Mouse (Mus musculus): Measurements from ENCODE around the gene Polr3g. TPM values are rescaled to one million over a fixed set of nuclear protein-coding genes. Genes with fewer than 3 reads are reported as not detected.

Polr3g gene
- polyA plus RNA-seq, 1 experiment = 1.2 TPM

DNA sequence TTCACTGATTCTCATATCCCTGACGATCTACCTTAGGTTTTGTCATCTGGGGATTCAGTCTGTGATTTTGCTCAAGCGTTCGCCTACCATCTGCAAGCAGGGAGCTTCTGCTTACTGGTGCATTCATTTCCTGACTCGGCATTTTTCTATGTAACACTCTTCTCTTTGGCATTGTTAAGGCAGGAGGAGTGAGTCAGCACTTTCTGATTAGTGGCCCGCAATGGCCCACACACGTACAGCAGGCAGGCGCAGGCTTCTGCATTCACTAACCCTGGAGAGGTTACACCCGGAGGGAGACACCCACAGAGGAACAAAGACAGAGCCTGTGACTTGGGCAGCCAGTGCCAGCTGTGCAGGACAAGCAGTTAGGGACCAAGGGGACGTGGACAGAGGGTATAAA lies 19.2 kb downstream of the Polr3g start:
- DNase-seq (ENCODE audit: low read depth in 1 of 2, low spot score in 2 of 2) = no peak
- Histone ChIP-seq H3K36me3 (ENCODE audit: control insufficient read depth, insufficient read depth, low read length) (peaks cover 5% of the 10 kb centered on the region), H3K4me1 (ENCODE audit: control insufficient read depth, insufficient read depth, insufficient read length) (no peaks in the 10 kb centered on the region), H3K27me3 (ENCODE audit: control insufficient read depth, insufficient read depth, low read length) (no peaks in the 10 kb centered on the region), H3K27ac (ENCODE audit: insufficient read depth, low read length) (no peak overlapping the region), H3K4me3 (ENCODE audit: extremely low read depth, insufficient read depth, insufficient read length) (no peak overlapping the region)
- 56% methylated on average over 9 of the region's 9 CpGs for WGBS
- no peak for TF ChIP-seq POLR2A (IDR thresholded peaks at IDR 0.05; ENCODE audit: low read depth, low read length)
- TF ChIP-seq CTCF (IDR thresholded peaks at IDR 0.05; ENCODE audit: extremely low read depth, insufficient read depth, insufficient read length, insufficient replicate concordance) = no peak

DNA sequence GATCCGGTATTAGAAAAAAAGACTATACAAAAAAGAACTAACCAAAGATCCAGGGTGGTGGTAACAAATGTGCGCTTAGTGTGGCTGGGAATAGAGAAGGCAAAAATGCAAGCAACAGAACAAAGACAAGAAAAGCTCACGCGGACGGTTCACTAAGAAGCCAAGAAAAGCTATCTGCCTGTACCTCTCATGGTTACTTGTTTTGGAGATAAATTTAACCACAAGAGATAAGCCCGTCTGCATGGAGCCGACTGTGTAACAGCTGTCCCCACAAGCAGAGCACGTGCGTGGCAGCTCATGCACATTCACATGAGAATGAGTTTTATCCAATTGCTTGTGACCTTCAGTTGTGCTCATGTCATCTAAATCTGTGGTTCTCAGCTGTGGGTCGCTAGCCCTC lies 20.3 kb downstream of the Polr3g start:
- no peak for DNase-seq (ENCODE audit: low read depth in 1 of 2, low spot score in 2 of 2)
- no peak for TF ChIP-seq CTCF (IDR thresholded peaks at IDR 0.05; ENCODE audit: extremely low read depth, insufficient read depth, insufficient read length, insufficient replicate concordance)
- no peak for TF ChIP-seq POLR2A (IDR thresholded peaks at IDR 0.05; ENCODE audit: low read depth, low read length)
- 65% methylated on average over 10 of the region's 10 CpGs for WGBS
- Histone ChIP-seq H3K4me1 (ENCODE audit: control insufficient read depth, insufficient read depth, insufficient read length) (no peaks in the 10 kb centered on the region), H3K27ac (ENCODE audit: insufficient read depth, low read length) (no peak overlapping the region), H3K4me3 (ENCODE audit: extremely low read depth, insufficient read depth, insufficient read length) (no peak overlapping the region), H3K27me3 (ENCODE audit: control insufficient read depth, insufficient read depth, low read length) (no peaks in the 10 kb centered on the region), H3K36me3 (ENCODE audit: control insufficient read depth, insufficient read depth, low read length) (peaks cover 7% of the 10 kb centered on the region)

GRCm38 (mm10) chr13:81689587-81689986 lies 21.2 kb downstream of the Polr3g start:
- TF ChIP-seq POLR2A (IDR thresholded peaks at IDR 0.05; ENCODE audit: low read depth, low read length) (no peak), CTCF (IDR thresholded peaks at IDR 0.05; ENCODE audit: extremely low read depth, insufficient read depth, insufficient read length, insufficient replicate concordance) (no peak)
- Histone ChIP-seq H3K27ac (ENCODE audit: insufficient read depth, low read length) (no peak overlapping the region), H3K4me3 (ENCODE audit: extremely low read depth, insufficient read depth, insufficient read length) (no peak overlapping the region), H3K36me3 (ENCODE audit: control insufficient read depth, insufficient read depth, low read length) (peaks cover 7% of the 10 kb centered on the region), H3K27me3 (ENCODE audit: control insufficient read depth, insufficient read depth, low read length) (no peaks in the 10 kb centered on the region), H3K4me1 (ENCODE audit: control insufficient read depth, insufficient read depth, insufficient read length) (no peaks in the 10 kb centered on the region)
- 88% methylated on average over 3 of the region's 3 CpGs for WGBS
- no peak for DNase-seq (ENCODE audit: low read depth in 1 of 2, low spot score in 2 of 2)

DNA sequence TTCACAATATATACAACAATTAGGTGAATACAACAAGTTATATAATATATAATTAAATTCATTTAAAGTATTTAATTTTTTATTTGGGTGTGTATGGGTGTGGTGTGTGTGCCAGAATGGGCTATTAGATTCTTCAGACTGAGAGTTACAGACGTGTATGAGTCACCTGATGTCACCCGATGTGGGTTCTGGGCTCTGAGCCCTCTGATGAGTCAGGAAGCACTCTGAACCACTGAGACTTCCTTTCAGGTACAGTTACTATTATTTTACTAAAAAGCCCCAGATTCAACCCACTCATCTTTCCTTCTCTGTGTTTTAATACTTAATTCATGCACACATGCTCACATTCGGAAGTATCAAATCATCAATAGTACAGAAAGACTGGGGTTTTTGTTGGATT lies 25.9 kb downstream of the Polr3g start:
- TF ChIP-seq POLR2A (IDR thresholded peaks at IDR 0.05; ENCODE audit: low read depth, low read length) = no peak
- TF ChIP-seq CTCF (IDR thresholded peaks at IDR 0.05; ENCODE audit: extremely low read depth, insufficient read depth, insufficient read length, insufficient replicate concordance) = no peak
- 64% methylated on average over 3 of the region's 3 CpGs for WGBS
- DNase-seq (ENCODE audit: low read depth in 1 of 2, low spot score in 2 of 2) = no peak
- H3K4me1 ChIP-seq (ENCODE audit: control insufficient read depth, insufficient read depth, insufficient read length) = no peaks in the 10 kb centered on the region
- no peak overlapping the region for H3K27ac ChIP-seq (ENCODE audit: insufficient read depth, low read length)
- no peak overlapping the region for H3K4me3 ChIP-seq (ENCODE audit: extremely low read depth, insufficient read depth, insufficient read length)
- H3K36me3 ChIP-seq (ENCODE audit: control insufficient read depth, insufficient read depth, low read length) = peaks cover 4% of the 10 kb centered on the region
- no peaks in the 10 kb centered on the region for H3K27me3 ChIP-seq (ENCODE audit: control insufficient read depth, insufficient read depth, low read length)

DNA sequence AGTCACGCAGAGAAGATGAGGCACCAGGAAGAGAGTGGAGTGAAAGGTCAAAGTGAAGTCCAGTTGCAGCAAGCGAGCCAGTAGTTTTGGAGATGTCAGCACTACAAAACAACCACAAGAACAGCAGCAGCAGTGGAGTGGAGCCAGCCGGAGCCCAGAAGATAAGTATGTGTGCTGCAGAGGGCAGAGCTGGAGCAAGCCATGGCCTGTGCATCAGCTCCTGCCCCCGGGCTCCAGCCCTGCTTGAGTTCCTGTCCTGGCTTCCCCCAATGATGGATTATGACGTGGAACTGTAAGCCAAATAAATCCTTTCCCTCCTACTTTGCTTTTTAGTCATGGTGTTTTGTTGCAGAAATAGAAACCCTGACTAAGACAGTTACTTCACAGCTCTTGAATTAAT lies 26.6 kb downstream of the Polr3g start:
- 90% methylated on average over 5 of the region's 5 CpGs for WGBS
- TF ChIP-seq CTCF (IDR thresholded peaks at IDR 0.05; ENCODE audit: extremely low read depth, insufficient read depth, insufficient read length, insufficient replicate concordance) (no peak), POLR2A (IDR thresholded peaks at IDR 0.05; ENCODE audit: low read depth, low read length) (no peak)
- no peak for DNase-seq (ENCODE audit: low read depth in 1 of 2, low spot score in 2 of 2)
- Histone ChIP-seq H3K27me3 (ENCODE audit: control insufficient read depth, insufficient read depth, low read length) (no peaks in the 10 kb centered on the region), H3K36me3 (ENCODE audit: control insufficient read depth, insufficient read depth, low read length) (peaks cover 3% of the 10 kb centered on the region), H3K4me1 (ENCODE audit: control insufficient read depth, insufficient read depth, insufficient read length) (no peaks in the 10 kb centered on the region), H3K27ac (ENCODE audit: insufficient read depth, low read length) (no peak overlapping the region), H3K4me3 (ENCODE audit: extremely low read depth, insufficient read depth, insufficient read length) (no peak overlapping the region)

- Histone ChIP-seq H3K36me3 (ENCODE audit: control insufficient read depth, insufficient read depth, low read length) (peaks cover 3% of the 10 kb centered on the region), H3K27ac (ENCODE audit: insufficient read depth, low read length) (no peak overlapping the region), H3K4me3 (ENCODE audit: extremely low read depth, insufficient read depth, insufficient read length) (no peak overlapping the region), H3K4me1 (ENCODE audit: control insufficient read depth, insufficient read depth, insufficient read length) (no peaks in the 10 kb centered on the region), H3K27me3 (ENCODE audit: control insufficient read depth, insufficient read depth, low read length) (no peaks in the 10 kb centered on the region)
- WGBS = 98% methylated on average over 3 of the region's 3 CpGs
- TF ChIP-seq CTCF (IDR thresholded peaks at IDR 0.05; ENCODE audit: extremely low read depth, insufficient read depth, insufficient read length, insufficient replicate concordance) (no peak), POLR2A (IDR thresholded peaks at IDR 0.05; ENCODE audit: low read depth, low read length) (no peak)
- DNase-seq (ENCODE audit: low read depth in 1 of 2, low spot score in 2 of 2) = no peak
These were observed 27.7 kb downstream of the Polr3g start for GRCm38 (mm10) chr13:81683107-81683506.

DNA sequence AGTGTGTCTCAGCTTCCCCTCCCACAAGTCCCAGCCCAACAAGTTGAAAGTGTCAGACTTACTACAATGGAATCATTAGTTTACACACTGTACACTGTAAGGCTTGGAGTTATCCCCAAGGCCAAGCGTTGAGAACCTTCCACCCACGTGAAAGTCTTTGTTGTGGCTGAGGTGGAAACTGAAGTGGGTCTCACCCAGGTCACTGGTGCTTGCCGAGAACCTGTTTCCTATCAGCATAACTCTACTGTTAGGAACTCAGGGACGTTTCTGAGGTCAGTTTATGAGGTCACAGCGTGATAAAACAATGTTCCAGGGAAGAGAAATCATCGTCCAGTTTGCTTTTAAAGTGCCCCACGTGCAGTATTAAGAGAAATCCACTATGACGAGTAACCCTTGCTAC lies 35.5 kb downstream of the Polr3g start:
- WGBS = 71% methylated on average over 8 of the region's 8 CpGs

More for the DNA sequence above, 35.5 kb downstream of the Polr3g start:
- Histone ChIP-seq H3K27me3 (ENCODE audit: control insufficient read depth, insufficient read depth, low read length) (no peaks in the 10 kb centered on the region), H3K27ac (ENCODE audit: insufficient read depth, low read length) (no peak overlapping the region), H3K4me3 (ENCODE audit: extremely low read depth, insufficient read depth, insufficient read length) (no peak overlapping the region), H3K36me3 (ENCODE audit: control insufficient read depth, insufficient read depth, low read length) (peaks cover 7% of the 10 kb centered on the region; the same call in 1 of the 2 replicates), H3K4me1 (ENCODE audit: control insufficient read depth, insufficient read depth, insufficient read length) (no peaks in the 10 kb centered on the region)
- DNase-seq (ENCODE audit: low read depth in 1 of 2, low spot score in 2 of 2) = no peak
- TF ChIP-seq POLR2A (IDR thresholded peaks at IDR 0.05; ENCODE audit: low read depth, low read length) = no peak
- TF ChIP-seq CTCF (IDR thresholded peaks at IDR 0.05; ENCODE audit: extremely low read depth, insufficient read depth, insufficient read length, insufficient replicate concordance) = no peak

Measured in spleen, adult 2 months (tissue).